Mouse (Mus musculus) intestine, embryonic 14.5 days (tissue): ENCODE results near the gene Trmt1l. TPM values are rescaled to one million over a fixed set of nuclear protein-coding genes. Genes with fewer than 3 reads are reported as not detected.
"Not testable (repeated sequence)": the region's sequence is repeated elsewhere in the genome, so short reads cannot be mapped to it uniquely, and the experiment has no call there.

Experiments used
- ATAC-seq: fragments of 200-750 bp; cut with Nextera tagmentation; replicated peaks from 2 replicates; pipeline ENCODE4 v1.8.0; 2017; ENCODE audit warnings: low read depth, moderate number of reproducible peaks, moderate TSS enrichment, moderate library complexity; ENCODE audit not compliant: low FRiP score, low TSS enrichment
- DNase-seq: peaks from one replicate; pipeline ENCODE4 v3.0.0-alpha.2; 2018; ENCODE audit warnings: low spot score
- H3K27ac ChIP-seq: fragments of 300-500 bp; sonication (generic); 2 replicates; pipeline ENCODE4 v1.5.1; 2014; ENCODE audit warnings: low read depth, mild to moderate bottlenecking, control low read depth
- H3K27me3 ChIP-seq: fragments of 300-500 bp; sonication (generic); replicated peaks from 2 replicates; pipeline ENCODE4 v1.6.1; 2014; ENCODE audit warnings: low read length, control low read depth; ENCODE audit not compliant: control insufficient read depth, insufficient read depth
- H3K36me3 ChIP-seq: fragments of 300-500 bp; sonication (generic); 2 replicates; pipeline ENCODE4 v1.6.1; 2014; ENCODE audit warnings: low read length, control low read depth; ENCODE audit not compliant: control insufficient read depth, insufficient read depth
- H3K4me1 ChIP-seq: fragments of 300-500 bp; sonication (generic); replicated peaks from 2 replicates; pipeline ENCODE4 v1.6.1; 2014; ENCODE audit warnings: low read length, control low read depth, mixed read lengths; ENCODE audit not compliant: control insufficient read depth, insufficient read depth
- H3K4me2 ChIP-seq: fragments of 300-500 bp; sonication (generic); 2 replicates; pipeline ENCODE4 v1.6.1; 2014; ENCODE audit warnings: low read length
- H3K4me3 ChIP-seq: fragments of 300-500 bp; sonication (generic); 2 replicates; pipeline ENCODE4 v1.5.1; 2014; ENCODE audit warnings: low read depth, low read length, control low read depth, mixed read lengths
- H3K9ac ChIP-seq: fragments of 300-500 bp; sonication (generic); 2 replicates; pipeline ENCODE4 v1.6.1; 2014; ENCODE audit warnings: mild to moderate bottlenecking, low read length
- H3K9me3 ChIP-seq: fragments of 300-500 bp; sonication (generic); 2 replicates; pipeline ENCODE4 v1.6.1; 2016; ENCODE audit warnings: low read length, control low read depth; ENCODE audit not compliant: control insufficient read depth
- WGBS: fragments of 180-500 bp; shearing (Covaris S2); extraction: QIAGEN DNeasy Blood & Tissue Kit; methylation state at CpG from one replicate; pipeline ENCODE4 v1.1.7; 2014; 5-methylcytosine and 5-hydroxymethylcytosine counted together
- polyA plus RNA-seq: library from polyadenylated mRNA; unstranded; fragments of >200 nt; fragmentation: Nextera tagmentation; extraction: Ambion mirVana; gene quantifications from 2 replicates; pipeline ENCODE4 v1.2.1, GENCODE M21; 2014

The Trmt1l gene
- polyA plus RNA-seq, 1 experiment from 2014 or later, result 38.7 TPM

GRCm38 (mm10) chr1:151449866-151450265 is 21.5 kb downstream of the Trmt1l start:
- Histone ChIP-seq H3K4me2 (no peak overlapping the region), H3K4me3 (no peak overlapping the region), H3K9ac (no peak overlapping the region), H3K27ac (no peak overlapping the region), H3K9me3 (no peaks in the 10 kb centered on the region), H3K4me1 (no peaks in the 10 kb centered on the region), H3K36me3 (peaks cover 84% of the 10 kb centered on the region), H3K27me3 (no peaks in the 10 kb centered on the region)
- DNase-seq (no peak), ATAC-seq (no peak)
- WGBS, result 94% methylated on average over 10 of the region's 10 CpGs

- peaks cover 79% of the 10 kb centered on the region for H3K36me3 ChIP-seq
- no peak overlapping the region for H3K4me2 ChIP-seq
These were observed 22.5 kb downstream of the Trmt1l start for GRCm38 (mm10) chr1:151450851-151451250.

GRCm38 (mm10) chr1:151451946-151452345 is 23.6 kb downstream of the Trmt1l start:
- DNase-seq (no peak), ATAC-seq (no peak)
- H3K9ac ChIP-seq, result no peak overlapping the region
- no peak overlapping the region for H3K4me3 ChIP-seq
- no peaks in the 10 kb centered on the region for H3K4me1 ChIP-seq
- no peaks in the 10 kb centered on the region for H3K27me3 ChIP-seq
- no peak overlapping the region for H3K27ac ChIP-seq
- no peak overlapping the region for H3K4me2 ChIP-seq
- H3K9me3 ChIP-seq, result no peaks in the 10 kb centered on the region
- peaks cover 78% of the 10 kb centered on the region for H3K36me3 ChIP-seq
- 96% methylated on average over 11 of the region's 11 CpGs for WGBS

More at GRCm38 (mm10) chr1:151450851-151451250, 22.5 kb downstream of the Trmt1l start:
- Histone ChIP-seq H3K9ac (no peak overlapping the region), H3K4me3 (no peak overlapping the region), H3K27me3 (no peaks in the 10 kb centered on the region), H3K9me3 (no peaks in the 10 kb centered on the region), H3K4me1 (no peaks in the 10 kb centered on the region), H3K27ac (no peak overlapping the region)
- 87% methylated on average over 1 of the region's 2 CpGs for WGBS
- DNase-seq (no peak), ATAC-seq (no peak)

- 67% methylated on average over 5 of the region's 5 CpGs for WGBS
- Histone ChIP-seq H3K4me3 (no peak overlapping the region), H3K27me3 (no peaks in the 10 kb centered on the region), H3K4me2 (no peak overlapping the region), H3K4me1 (no peaks in the 10 kb centered on the region), H3K9ac (no peak overlapping the region), H3K27ac (no peak overlapping the region), H3K36me3 (peaks cover 76% of the 10 kb centered on the region), H3K9me3 (no peaks in the 10 kb centered on the region)
- DNase-seq, result no peak
- no peak for ATAC-seq
These were observed 28.7 kb downstream of the Trmt1l start for GRCm38 (mm10) chr1:151457087-151457486.

DNA sequence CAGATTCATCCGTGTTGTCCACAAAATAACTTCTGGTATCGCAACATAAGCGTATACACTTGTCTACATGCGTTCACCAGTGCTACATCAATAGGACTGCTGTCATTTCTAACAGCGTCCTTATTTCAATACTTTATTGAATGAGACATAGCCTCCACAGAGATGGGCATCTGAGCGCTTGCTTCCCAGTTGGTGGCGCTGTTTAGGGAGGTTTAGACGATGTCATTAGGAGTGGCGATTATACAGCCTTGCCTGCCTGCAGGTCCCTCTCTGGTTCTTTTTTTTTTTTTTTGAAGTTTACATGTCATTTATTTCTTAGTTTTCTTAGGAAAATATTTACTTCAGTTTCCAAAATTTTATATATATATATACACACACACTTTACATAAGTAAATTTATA is 32.9 kb downstream of the Trmt1l start:
- Histone ChIP-seq H3K9ac (no peak overlapping the region), H3K9me3 (no peaks in the 10 kb centered on the region), H3K4me2 (no peak overlapping the region), H3K4me1 (no peaks in the 10 kb centered on the region), H3K27ac (no peak overlapping the region), H3K4me3 (no peak overlapping the region), H3K27me3 (no peaks in the 10 kb centered on the region), H3K36me3 (peaks cover 44% of the 10 kb centered on the region)
- ATAC-seq (no peak), DNase-seq (no peak)
- WGBS, result 82% methylated on average over 9 of the region's 9 CpGs

GRCm38 (mm10) chr1:151464914-151465313 is 36.6 kb downstream of the Trmt1l start:
- Histone ChIP-seq H3K9ac (no peak overlapping the region), H3K27ac (no peak overlapping the region), H3K4me1 (no peaks in the 10 kb centered on the region), H3K36me3 (peaks cover 25% of the 10 kb centered on the region), H3K4me3 (no peak overlapping the region), H3K9me3 (no peaks in the 10 kb centered on the region), H3K4me2 (no peak overlapping the region), H3K27me3 (no peaks in the 10 kb centered on the region)
- 69% methylated on average over 4 of the region's 4 CpGs for WGBS
- ATAC-seq (no peak), DNase-seq (no peak)

DNA sequence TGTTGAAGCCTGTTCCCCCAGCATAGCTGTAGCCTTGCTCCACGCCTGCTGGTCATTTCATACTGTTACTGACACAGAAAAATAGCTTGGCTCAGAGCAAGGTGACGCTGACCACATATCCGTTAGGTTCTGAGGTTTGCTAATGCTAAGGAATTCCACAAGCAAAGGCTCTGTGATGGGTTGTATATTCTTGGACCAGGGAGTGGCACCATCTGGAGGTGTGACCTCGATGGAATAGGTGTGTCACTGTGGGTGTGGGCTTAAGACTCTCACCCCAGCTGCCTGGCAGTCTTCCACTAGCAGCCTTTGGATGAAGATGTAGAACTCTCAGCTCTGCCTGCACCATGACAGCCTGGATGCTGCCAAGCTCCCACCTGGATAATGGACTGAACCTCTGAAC is 38.2 kb downstream of the Trmt1l start:
- DNase-seq (no peak), ATAC-seq (no peak)
- H3K4me3 ChIP-seq, result no peak overlapping the region
- H3K27me3 ChIP-seq, result no peaks in the 10 kb centered on the region
- H3K27ac ChIP-seq, result no peak overlapping the region
- no peaks in the 10 kb centered on the region for H3K9me3 ChIP-seq
- 81% methylated on average over 4 of the region's 4 CpGs for WGBS
- H3K36me3 ChIP-seq, result peaks cover 27% of the 10 kb centered on the region
- H3K9ac ChIP-seq, result no peak overlapping the region
- H3K4me2 ChIP-seq, result no peak overlapping the region
- no peaks in the 10 kb centered on the region for H3K4me1 ChIP-seq

DNA sequence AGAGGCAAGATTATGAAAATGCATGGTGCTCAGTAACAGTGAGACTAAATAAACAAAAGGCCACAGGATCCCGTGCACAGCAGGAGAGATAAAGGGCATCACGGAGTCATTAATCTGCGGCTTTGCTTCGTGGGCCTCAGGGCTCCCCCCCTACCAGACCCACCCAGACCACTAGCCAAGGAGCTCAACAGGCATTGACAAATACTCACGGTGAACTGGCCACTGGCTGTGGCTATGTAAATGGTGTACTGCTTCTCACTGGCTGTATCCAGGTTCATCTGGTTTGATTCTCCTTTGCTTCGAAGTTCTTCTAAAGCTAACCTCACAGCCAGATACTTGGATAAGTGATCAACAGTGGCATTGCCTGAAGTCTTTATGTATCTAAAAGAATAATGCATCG is 43.1 kb downstream of the Trmt1l start:
- 67% methylated on average over 7 of the region's 7 CpGs for WGBS
- H3K4me2 ChIP-seq, result no peak overlapping the region
- H3K9me3 ChIP-seq, result no peaks in the 10 kb centered on the region
- no peak overlapping the region for H3K4me3 ChIP-seq
- peaks cover 70% of the 10 kb centered on the region for H3K36me3 ChIP-seq
- DNase-seq (no peak), ATAC-seq (no peak)
- no peak overlapping the region for H3K9ac ChIP-seq
- H3K4me1 ChIP-seq, result no peaks in the 10 kb centered on the region
- no peaks in the 10 kb centered on the region for H3K27me3 ChIP-seq
- no peak overlapping the region for H3K27ac ChIP-seq

- peaks cover 79% of the 10 kb centered on the region for H3K36me3 ChIP-seq
These were observed 44.0 kb downstream of the Trmt1l start for GRCm38 (mm10) chr1:151472386-151472785.

More at GRCm38 (mm10) chr1:151472386-151472785, 44.0 kb downstream of the Trmt1l start:
- H3K9ac ChIP-seq, H3K9me3 ChIP-seq, H3K4me1 ChIP-seq, H3K4me2 ChIP-seq, H3K27ac ChIP-seq, DNase-seq, H3K27me3 ChIP-seq, H3K4me3 ChIP-seq, ATAC-seq: not testable (repeated sequence)
- WGBS, result 91% methylated on average over 8 of the region's 8 CpGs
